Mouse (Mus musculus) brain, embryonic 14.5 days (tissue): ENCODE measurements around the gene Acd. TPM values are rescaled to one million over a fixed set of nuclear protein-coding genes. Genes with fewer than 3 reads are reported as not detected.
A peak's percentile ranks its signal among the peaks of the same experiment; 100 is the strongest.

Experiments
- DNase-seq: peaks from one replicate; pipeline ENCODE4 v3.0.0-alpha.2; 2011; ENCODE audit warnings: low read depth
- CTCF ChIP-seq: fragments of 200-500 bp; IDR thresholded peaks from 2 replicates; pipeline ENCODE4 v1.5.1; 2012; ENCODE audit warnings: inconsistent platforms, mild to moderate bottlenecking, moderate library complexity, borderline replicate concordance; ENCODE audit not compliant: insufficient read depth, insufficient read length; ENCODE audit errors: extremely low read depth
- POLR2A ChIP-seq: fragments of 200-500 bp; IDR thresholded peaks from 2 replicates; pipeline ENCODE4 v1.6.1; 2012; ENCODE audit warnings: mild to moderate bottlenecking, inconsistent platforms, borderline replicate concordance; ENCODE audit not compliant: poor library complexity, insufficient read depth, insufficient read length, severe bottlenecking; ENCODE audit errors: extremely low read depth
- polyA plus RNA-seq: library from polyadenylated mRNA; depleted of rRNA; stranded (reverse); fragments of >200 nt; gene quantifications from 2 replicates; pipeline ENCODE4 v1.2.3, GENCODE M21; 2012; rRNA removed

Gene Acd
- 62.5 and 79.9 TPM in 2 replicates for polyA plus RNA-seq

GRCm38 (mm10) chr8:105700966-105701824 is at the start of gene Acd, which contains the start of gene Pard6a:
TSS of gene Acd (minus strand) at chr8:105701102.
TSS of gene Pard6a (plus strand) at chr8:105701148.
- peak; percentile 98 for DNase-seq
- TF ChIP-seq CTCF (no peak), POLR2A (peak; percentile 75; the same call in 1 of the 2 replicates)

- DNase-seq: peak; percentile 91
- TF ChIP-seq POLR2A: no peak
- TF ChIP-seq CTCF: no peak
These were observed 49.7 kb upstream of the Acd start for GRCm38 (mm10) chr8:105750606-105751005.

GRCm38 (mm10) chr8:105743301-105743700 is 42.4 kb upstream of the Acd start:
- TF ChIP-seq CTCF (no peak), POLR2A (no peak)
- no peak for DNase-seq

GRCm38 (mm10) chr8:105739216-105739615 is 38.3 kb upstream of the Acd start:
- TF ChIP-seq POLR2A (no peak), CTCF (no peak)

GRCm38 (mm10) chr8:105732186-105732585 is 31.3 kb upstream of the Acd start:
- TF ChIP-seq CTCF: no peak
- TF ChIP-seq POLR2A: no peak
- no peak for DNase-seq

More at GRCm38 (mm10) chr8:105739216-105739615, 38.3 kb upstream of the Acd start:
- no peak for DNase-seq

GRCm38 (mm10) chr8:105727397-105728124 is 26.7 kb upstream of the Acd start:
- TF ChIP-seq POLR2A: no peak
- no peak for TF ChIP-seq CTCF
- DNase-seq: no peak

- no peak for DNase-seq
- TF ChIP-seq CTCF (no peak), POLR2A (no peak)
These were observed 24.8 kb upstream of the Acd start for GRCm38 (mm10) chr8:105725726-105726125.

GRCm38 (mm10) chr8:105722861-105723260 is 22.0 kb upstream of the Acd start:
- no peak for TF ChIP-seq POLR2A
- no peak for TF ChIP-seq CTCF
- DNase-seq: no peak

- no peak for TF ChIP-seq CTCF
- TF ChIP-seq POLR2A: no peak
- DNase-seq: no peak
These were observed 18.7 kb upstream of the Acd start for GRCm38 (mm10) chr8:105719637-105720036.

- no peak for TF ChIP-seq CTCF
- TF ChIP-seq POLR2A: no peak
- no peak for DNase-seq
These were observed 15.5 kb upstream of the Acd start for GRCm38 (mm10) chr8:105716302-105716945.

- TF ChIP-seq CTCF: no peak
- TF ChIP-seq POLR2A: no peak
- no peak for DNase-seq
These were observed 14.1 kb upstream of the Acd start for GRCm38 (mm10) chr8:105715042-105715441.
